Mouse (Mus musculus) embryo, embryonic 10.5 days (tissue): ENCODE results near the gene Rhbdl1.
"Not testable (repeated sequence)": the region's sequence is repeated elsewhere in the genome, so short reads cannot be mapped to it uniquely, and the experiment has no call there.

Experiments used
- DNase-seq: peaks from one replicate; pipeline ENCODE4 v3.0.0-alpha.2; 2015; ENCODE audit warnings: low spot score

The Rhbdl1 gene

GRCm38 (mm10) chr17:25871566-25871965 is 34.5 kb upstream of the Rhbdl1 start:
- DNase-seq = not testable (repeated sequence)

- DNase-seq = no peak
Measured at GRCm38 (mm10) chr17:25869954-25870353, 32.9 kb upstream of the Rhbdl1 start.

GRCm38 (mm10) chr17:25869498-25869897 is 32.4 kb upstream of the Rhbdl1 start:
- DNase-seq = no peak

GRCm38 (mm10) chr17:25868601-25869191 is 31.6 kb upstream of the Rhbdl1 start, which contains the start of gene Mcrip2:
Mcrip2 (minus strand) TSS chr17:25868764.
- peak; percentile 89 for DNase-seq

- DNase-seq = peak; percentile 65
Measured at GRCm38 (mm10) chr17:25867836-25868600, 30.9 kb upstream of the Rhbdl1 start.

- peak; percentile 35 for DNase-seq
Measured at GRCm38 (mm10) chr17:25867509-25867835, 30.4 kb upstream of the Rhbdl1 start.

- no peak for DNase-seq
Measured at GRCm38 (mm10) chr17:25866172-25866571, 29.1 kb upstream of the Rhbdl1 start.

GRCm38 (mm10) chr17:25865288-25865687 is 28.2 kb upstream of the Rhbdl1 start:
- DNase-seq = no peak

- no peak for DNase-seq
Measured at GRCm38 (mm10) chr17:25864311-25864710, 27.2 kb upstream of the Rhbdl1 start.

- no peak for DNase-seq
Measured at GRCm38 (mm10) chr17:25863681-25864080, 26.6 kb upstream of the Rhbdl1 start.

- DNase-seq = no peak
Measured at GRCm38 (mm10) chr17:25861704-25862612, 24.9 kb upstream of the Rhbdl1 start.

- peak; percentile 95 for DNase-seq
Measured at GRCm38 (mm10) chr17:25860832-25861703, 24.0 kb upstream of the Rhbdl1 start, which contains the start of gene Wdr90. Wdr90 (minus strand) TSS chr17:25861501.

GRCm38 (mm10) chr17:25860229-25860628 is 23.1 kb upstream of the Rhbdl1 start:
- DNase-seq = no peak

- peak; percentile 97 for DNase-seq
Measured at GRCm38 (mm10) chr17:25844396-25844901, 7.4 kb upstream of the Rhbdl1 start, which contains the start of gene Rhot2. Rhot2 (minus strand) TSS chr17:25844851.

- peak; percentile 14 for DNase-seq
Measured at GRCm38 (mm10) chr17:25843636-25844395, 6.7 kb upstream of the Rhbdl1 start.

- no peak for DNase-seq
Measured at GRCm38 (mm10) chr17:25843122-25843521, 6.0 kb upstream of the Rhbdl1 start.

GRCm38 (mm10) chr17:25842509-25842908 is 5.4 kb upstream of the Rhbdl1 start:
- DNase-seq = no peak

GRCm38 (mm10) chr17:25841117-25841880 is 4.2 kb upstream of the Rhbdl1 start, which contains the start of gene Gm20683:
Gm20683 (minus strand) TSS chr17:25841763.
- no peak for DNase-seq

GRCm38 (mm10) chr17:25840519-25840918 is 3.4 kb upstream of the Rhbdl1 start:
- DNase-seq = no peak
